8 mouse cellular contexts compared by ENCODE assay signal in genomic region chr9:58554056-58554907, GRCm38 (mm10). TPM values are rescaled to one million over a fixed set of nuclear protein-coding genes. Genes with fewer than 3 reads are reported as not detected.
A peak's percentile ranks its signal among the peaks of the same experiment; 100 is the strongest.
DNase-seq lines count a peak whose midpoint lies in the region; ATAC-seq and TF ChIP-seq lines count a peak whose summit lies in the region.

No protein-coding gene starts in this region.

- ATAC-seq in cerebellum, adult (ENCODE audit: insufficient number of reproducible peaks, low FRiP score, low TSS enrichment) = no peak; the same call in 1 of the 2 replicates

- H3K4me1 ChIP-seq in thymus, adult 2 months (replicated peaks; ENCODE audit: control insufficient read depth, insufficient read depth, low read length) = peaks cover 10% of the 10 kb centered on the region
- H3K4me1 ChIP-seq in hindbrain, embryonic 10.5 days (replicated peaks) = peaks cover 46% of the 10 kb centered on the region
- H3K4me1 ChIP-seq in midbrain, embryonic 10.5 days = peaks cover 44% of the 10 kb centered on the region

- no peaks in the 10 kb centered on the region for H3K9me3 ChIP-seq in hindbrain, embryonic 10.5 days
- no peaks in the 10 kb centered on the region for H3K9me3 ChIP-seq in midbrain, embryonic 10.5 days (replicated peaks)

- H3K27ac ChIP-seq in thymus, adult 2 months (ENCODE audit: control insufficient read depth, insufficient read depth, low read length) = no peak overlapping the region
- H3K27ac ChIP-seq in hindbrain, embryonic 10.5 days = peak overlapping the region; percentile 96
- H3K27ac ChIP-seq in midbrain, embryonic 10.5 days (replicated peaks) = peak overlapping the region; percentile 96

- H3K36me3 ChIP-seq in thymus, adult 2 months (ENCODE audit: control insufficient read depth, insufficient read depth, low read length) = no peaks in the 10 kb centered on the region
- no peaks in the 10 kb centered on the region for H3K36me3 ChIP-seq in hindbrain, embryonic 10.5 days
- H3K36me3 ChIP-seq in midbrain, embryonic 10.5 days = no peaks in the 10 kb centered on the region

- peak overlapping the region; percentile 34 for H3K4me3 ChIP-seq in thymus, adult 2 months (ENCODE audit: control insufficient read depth, insufficient read depth, low read length)
- H3K4me3 ChIP-seq in hindbrain, embryonic 10.5 days = peak overlapping the region; percentile 92
- peak overlapping the region; percentile 78 for H3K4me3 ChIP-seq in midbrain, embryonic 10.5 days

- peaks cover 17% of the 10 kb centered on the region for H3K27me3 ChIP-seq in thymus, adult 2 months (ENCODE audit: control insufficient read depth, insufficient read depth, low read length)
- H3K27me3 ChIP-seq in hindbrain, embryonic 10.5 days (ENCODE audit: insufficient read depth, poor library complexity, severe bottlenecking) = peaks cover 3% of the 10 kb centered on the region; the same call in 1 of the 2 replicates
- peaks cover 7% of the 10 kb centered on the region for H3K27me3 ChIP-seq in midbrain, embryonic 10.5 days (ENCODE audit: low read depth, poor library complexity, severe bottlenecking)

- no peak for TF ChIP-seq POLR2A in thymus, adult 2 months (IDR thresholded peaks at IDR 0.05; ENCODE audit: control insufficient read depth, extremely low read depth, insufficient read depth, low read length, poor library complexity)

- WGBS in thymus, adult 2 months = 36% methylated on average over 23 of the region's 23 CpGs
- 18% methylated on average over 23 of the region's 23 CpGs for WGBS in hindbrain, embryonic 10.5 days
- WGBS in midbrain, embryonic 10.5 days = 17% methylated on average over 23 of the region's 23 CpGs

- peak; percentile 41 to 56 for DNase-seq in cerebellum, adult 18-20 months
- no peak for DNase-seq in thymus, adult 2 months
- no peak for DNase-seq in thymus, postnatal 4 days
- no peak for DNase-seq in hindbrain, embryonic 10.5 days (ENCODE audit: low spot score)
- DNase-seq in midbrain, embryonic 10.5 days (ENCODE audit: low spot score) = no peak
- DNase-seq in T-cell, adult 2 months (ENCODE audit: low spot score) = no peak
- no peak for DNase-seq in urinary bladder, postnatal 10 days (ENCODE audit: low spot score)

- no peak for TF ChIP-seq CTCF in thymus, adult 2 months (IDR thresholded peaks at IDR 0.05; ENCODE audit: borderline replicate concordance, control insufficient read depth, extremely low read depth, insufficient read depth, low read length, poor library complexity)

RNA-seq across cellular contexts. Expression of gene Cd276, which starts 1.0 kb away (rescaled TPM):
- polyA plus RNA-seq in thymus, adult 2 months (2012; rRNA removed) = 2.3 and 2.5 TPM in 2 replicates
- 29.1 and 32.2 TPM in 2 replicates for polyA plus RNA-seq in hindbrain, embryonic 10.5 days (2016; fragmentation: Nextera tagmentation; extraction: Ambion mirVana)
- 24.5 and 26.0 TPM in 2 replicates for polyA plus RNA-seq in midbrain, embryonic 10.5 days (2016; fragmentation: Nextera tagmentation; extraction: Ambion mirVana)

RNA-seq across cellular contexts. Expression of gene Nptn, which starts 27.8 kb away (rescaled TPM):
- 282 and 309 TPM in 2 replicates for polyA plus RNA-seq in thymus, adult 2 months (2012; rRNA removed)
- 57.2 and 57.6 TPM in 2 replicates for polyA plus RNA-seq in hindbrain, embryonic 10.5 days (2016; fragmentation: Nextera tagmentation; extraction: Ambion mirVana)
- 52.5 and 55.2 TPM in 2 replicates for polyA plus RNA-seq in midbrain, embryonic 10.5 days (2016; fragmentation: Nextera tagmentation; extraction: Ambion mirVana)

Comparison
In these comparisons a context has a peak if more than half of its experiments do, and no peak if none do; other contexts are left out.
1. DNase-seq: peak in cerebellum, adult 18-20 months (2 of 2); none in thymus, adult 2 months (single experiment), thymus, postnatal 4 days (single experiment), hindbrain, embryonic 10.5 days (single experiment), midbrain, embryonic 10.5 days (single experiment), T-cell, adult 2 months (single experiment) and urinary bladder, postnatal 10 days (single experiment).
2. H3K4me3 ChIP-seq: peak in every context shown above with its lines; median percentile 92 in hindbrain, embryonic 10.5 days; 78 in midbrain, embryonic 10.5 days; 34 in thymus, adult 2 months.